Mouse (Mus musculus) heart, embryonic 12.5 days (tissue): ENCODE data around the gene Gm16181. TPM values are rescaled to one million over a fixed set of nuclear protein-coding genes. Genes with fewer than 3 reads are reported as not detected.

ENCODE experiments used
- ATAC-seq: fragments of 200-750 bp; cut with Nextera tagmentation; 2 replicates; pipeline ENCODE4 v1.8.0; 2017; ENCODE audit warnings: moderate TSS enrichment, moderate library complexity; ENCODE audit not compliant: insufficient number of reproducible peaks, low FRiP score
- H3K27ac ChIP-seq: fragments of 300-500 bp; sonication (generic); 2 replicates; pipeline ENCODE4 v1.5.1; 2016; ENCODE audit warnings: mild to moderate bottlenecking, moderate library complexity; ENCODE audit not compliant: poor library complexity, severe bottlenecking
- H3K27me3 ChIP-seq: fragments of 300-500 bp; sonication (generic); replicated peaks from 2 replicates; pipeline ENCODE4 v1.6.1; 2016; ENCODE audit warnings: mild to moderate bottlenecking, moderate library complexity
- H3K36me3 ChIP-seq: fragments of 300-500 bp; sonication (generic); 2 replicates; pipeline ENCODE4 v1.6.1; 2016; ENCODE audit warnings: mild to moderate bottlenecking, moderate library complexity
- H3K4me1 ChIP-seq: fragments of 300-500 bp; sonication (generic); replicated peaks from 2 replicates; pipeline ENCODE4 v1.6.1; 2016; ENCODE audit warnings: mild to moderate bottlenecking
- H3K4me2 ChIP-seq: fragments of 300-500 bp; sonication (generic); 2 replicates; pipeline ENCODE4 v1.6.1; 2016; ENCODE audit warnings: mild to moderate bottlenecking, moderate library complexity
- H3K4me3 ChIP-seq: fragments of 300-500 bp; sonication (generic); 2 replicates; pipeline ENCODE4 v1.5.1; 2016; ENCODE audit warnings: mild to moderate bottlenecking
- H3K9ac ChIP-seq: fragments of 300-500 bp; sonication (generic); 2 replicates; pipeline ENCODE4 v1.6.1; 2016; ENCODE audit warnings: mild to moderate bottlenecking, moderate library complexity
- H3K9me3 ChIP-seq: fragments of 300-500 bp; sonication (generic); replicated peaks from 2 replicates; pipeline ENCODE4 v1.6.1; 2016; ENCODE audit warnings: mild to moderate bottlenecking, moderate library complexity
- WGBS: fragments of 180-500 bp; shearing (Covaris S2); methylation state at CpG from one replicate; pipeline ENCODE4 v1.1.7; 2016; 5-methylcytosine and 5-hydroxymethylcytosine counted together
- polyA plus RNA-seq: library from polyadenylated mRNA; unstranded; fragments of >200 nt; fragmentation: Nextera tagmentation; extraction: Ambion mirVana; gene quantifications from 2 replicates; pipeline ENCODE4 v1.2.1, GENCODE M21; 2016

Gm16181 gene
- 0.55 TPM in 1 of 2 replicates, not detected in the other for polyA plus RNA-seq

DNA sequence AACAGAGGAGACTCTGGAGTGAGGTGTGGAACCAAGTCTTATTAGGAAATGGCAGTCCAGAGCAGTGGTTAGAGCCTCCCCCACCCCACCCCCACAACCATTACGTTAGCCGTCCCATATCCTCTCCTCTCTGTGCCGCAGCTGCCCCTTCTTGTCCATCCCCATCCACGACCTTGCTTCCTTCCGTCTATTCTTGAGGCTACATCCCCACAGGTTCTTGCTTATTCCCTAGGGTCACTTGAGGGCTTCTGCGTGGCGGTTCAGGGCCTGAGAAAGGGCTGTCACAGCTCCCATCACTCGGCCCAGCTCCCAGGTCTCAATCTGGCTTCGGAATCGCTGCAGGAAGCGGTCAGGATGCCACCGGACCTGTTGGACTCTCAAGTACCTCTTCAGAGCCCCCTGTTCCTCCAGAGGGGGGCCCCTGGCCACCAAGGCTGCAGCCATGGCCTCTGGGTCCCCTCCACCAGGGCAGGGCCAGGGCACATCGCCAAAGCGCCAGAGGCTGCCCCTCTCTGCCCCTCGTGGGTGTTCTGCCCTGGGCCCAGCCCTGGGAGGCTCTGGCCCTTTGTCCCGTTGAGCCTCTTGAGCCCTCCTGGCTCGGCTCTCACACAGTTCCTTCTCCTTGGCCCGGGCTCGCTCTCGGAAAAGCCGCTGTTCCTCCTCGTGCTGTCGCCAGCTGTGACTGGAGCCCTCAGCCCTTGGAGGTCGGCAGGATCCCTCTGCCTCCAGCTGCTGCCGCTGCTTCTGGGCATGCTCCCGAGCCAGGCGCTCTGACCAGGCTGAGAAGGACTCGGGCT is at the start of gene Gm16181:
Gene Gm16181 (plus strand): TSS at position 679 of the 797 bp plus-strand sequence.
- no peak for ATAC-seq
- H3K9ac ChIP-seq = no peak within 1 kb of the TSS

DNA sequence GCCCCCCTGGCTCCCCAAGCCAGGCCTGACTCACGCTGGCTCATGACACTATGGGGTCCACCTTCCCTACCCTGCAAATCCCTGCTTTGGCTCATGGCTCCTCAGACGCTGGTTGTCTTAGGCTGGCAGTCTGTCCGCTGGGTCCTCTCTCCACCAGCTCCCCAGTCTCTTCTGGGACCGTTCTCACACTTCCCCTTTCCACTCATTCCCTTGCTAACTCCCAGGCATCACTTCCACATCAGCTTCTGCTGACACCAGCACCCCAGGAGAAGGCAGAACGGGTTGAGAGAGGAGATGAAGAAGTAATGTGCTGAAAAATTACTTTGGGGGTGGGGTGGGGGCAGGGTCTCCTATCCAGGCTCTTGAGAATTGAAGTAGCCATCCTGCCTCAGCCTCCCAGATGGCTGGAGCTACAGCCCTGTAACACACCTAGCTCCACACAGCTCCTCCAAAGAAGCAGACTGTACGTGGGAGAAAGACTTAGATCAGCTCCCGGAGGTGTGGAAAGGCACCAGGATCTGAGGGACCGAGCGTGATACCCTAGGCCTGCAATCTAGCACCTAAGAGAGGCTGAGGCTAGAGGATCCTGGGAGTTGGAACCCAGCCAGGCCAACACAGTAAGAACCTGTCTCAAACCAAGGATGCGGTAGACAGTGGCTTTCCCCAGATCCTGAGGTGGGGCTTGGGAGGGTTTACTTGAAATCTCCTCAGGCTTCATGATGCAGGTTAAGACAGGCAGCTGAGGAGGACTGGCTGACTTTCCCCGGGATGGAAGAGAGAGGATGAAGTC is 48.0 kb upstream of the Gm16181 start:
- Histone ChIP-seq H3K9ac (no peak overlapping the region), H3K27me3 (0 out of 2 replicates have a peak, but pooled peaks cover 4% of the 10 kb centered on the region), H3K36me3 (no peaks in the 10 kb centered on the region), H3K4me2 (no peak overlapping the region), H3K27ac (no peak overlapping the region), H3K9me3 (no peaks in the 10 kb centered on the region), H3K4me3 (no peak overlapping the region), H3K4me1 (0 out of 2 replicates have a peak, but pooled peaks cover 9% of the 10 kb centered on the region)
- WGBS = 57% methylated on average over 11 of the region's 11 CpGs
- ATAC-seq = no peak

More for the DNA sequence above, at the start of gene Gm16181:
- Histone ChIP-seq H3K4me1 (peaks cover 21% of the 10 kb centered on the region), H3K4me2 (no peak within 1 kb of the TSS), H3K4me3 (no peak within 1 kb of the TSS), H3K27me3 (no peaks in the 10 kb centered on the region), H3K9me3 (no peaks in the 10 kb centered on the region), H3K27ac (peak within 1 kb of the TSS; percentile 69; the same call in 1 of the 2 replicates), H3K36me3 (peaks cover 35% of the 10 kb centered on the region)
- WGBS = 75% methylated on average over 28 of the region's 28 CpGs

DNA sequence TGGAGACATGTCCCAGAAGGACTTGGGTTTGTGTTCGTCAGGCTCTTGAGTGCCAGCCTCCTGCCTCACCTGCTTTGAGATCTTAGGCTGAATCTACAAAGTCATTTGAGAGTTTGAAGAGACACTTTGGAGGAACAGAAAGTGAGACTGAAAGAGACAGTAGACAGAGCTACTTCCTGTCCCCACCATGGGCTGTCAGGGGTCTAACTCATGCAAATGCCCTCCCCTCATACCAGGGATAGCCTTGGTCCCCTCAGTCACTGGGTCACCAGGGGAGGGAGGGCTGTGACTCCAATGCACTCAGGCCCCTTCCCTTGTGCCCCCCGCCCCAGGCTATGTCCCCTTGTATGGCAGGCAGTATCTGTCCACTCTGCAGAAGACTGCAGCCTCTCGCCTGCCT is 47.3 kb upstream of the Gm16181 start:
- H3K36me3 ChIP-seq = no peaks in the 10 kb centered on the region
- H3K9me3 ChIP-seq = no peaks in the 10 kb centered on the region
- 60% methylated on average over 3 of the region's 3 CpGs for WGBS
- H3K9ac ChIP-seq = 0 out of 2 replicates have a peak overlapping the region, but pooled peaks have one; percentile 21
- no peak overlapping the region for H3K4me2 ChIP-seq
- 0 out of 2 replicates have a peak, but pooled peaks cover 9% of the 10 kb centered on the region for H3K4me1 ChIP-seq
- no peak for ATAC-seq
- H3K27me3 ChIP-seq = 0 out of 2 replicates have a peak, but pooled peaks cover 4% of the 10 kb centered on the region
- H3K4me3 ChIP-seq = no peak overlapping the region
- no peak overlapping the region for H3K27ac ChIP-seq

DNA sequence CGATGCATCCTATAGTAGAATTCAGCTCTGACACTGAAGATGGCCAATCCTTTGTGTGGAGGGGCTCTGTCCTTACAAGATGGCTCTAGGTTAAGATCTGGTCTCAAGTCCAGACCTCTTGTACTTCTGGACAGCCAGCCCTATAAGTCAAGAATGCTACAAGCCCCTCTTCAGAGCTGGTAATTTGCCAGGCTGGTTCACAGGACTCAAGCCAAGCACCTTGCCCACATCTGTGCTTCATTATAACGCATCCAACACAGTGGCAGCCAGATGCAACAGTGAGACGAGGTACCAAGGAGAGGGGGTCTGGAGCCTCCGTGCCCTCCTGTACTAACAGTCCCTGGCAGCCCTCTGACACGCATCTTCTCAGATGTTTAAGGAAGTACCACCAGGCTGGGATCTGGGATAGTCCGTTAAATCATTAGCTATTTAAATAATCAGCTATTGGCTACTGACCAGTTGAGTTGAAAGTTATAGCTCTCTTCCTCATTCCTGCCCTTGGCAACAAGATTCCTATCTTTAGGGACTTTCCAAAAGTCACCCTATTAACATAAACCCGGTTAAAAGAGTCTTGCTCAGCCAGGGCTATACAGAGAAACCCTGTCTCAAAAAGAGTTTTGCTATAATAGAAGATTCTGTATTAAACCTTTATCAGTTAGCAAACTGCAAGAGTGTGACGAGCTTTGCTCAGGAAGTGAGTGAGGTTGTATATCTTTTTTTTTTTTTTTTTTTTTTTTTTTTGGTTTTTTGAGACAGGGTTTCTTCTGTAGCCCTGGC is 46.2 kb upstream of the Gm16181 start:
- ATAC-seq = no peak
- Histone ChIP-seq H3K4me1 (0 out of 2 replicates have a peak, but pooled peaks cover 9% of the 10 kb centered on the region), H3K27me3 (0 out of 2 replicates have a peak, but pooled peaks cover 4% of the 10 kb centered on the region), H3K9me3 (no peaks in the 10 kb centered on the region), H3K4me3 (no peak overlapping the region), H3K27ac (no peak overlapping the region), H3K4me2 (no peak overlapping the region), H3K9ac (no peak overlapping the region), H3K36me3 (no peaks in the 10 kb centered on the region)
- 68% methylated on average over 8 of the region's 8 CpGs for WGBS

DNA sequence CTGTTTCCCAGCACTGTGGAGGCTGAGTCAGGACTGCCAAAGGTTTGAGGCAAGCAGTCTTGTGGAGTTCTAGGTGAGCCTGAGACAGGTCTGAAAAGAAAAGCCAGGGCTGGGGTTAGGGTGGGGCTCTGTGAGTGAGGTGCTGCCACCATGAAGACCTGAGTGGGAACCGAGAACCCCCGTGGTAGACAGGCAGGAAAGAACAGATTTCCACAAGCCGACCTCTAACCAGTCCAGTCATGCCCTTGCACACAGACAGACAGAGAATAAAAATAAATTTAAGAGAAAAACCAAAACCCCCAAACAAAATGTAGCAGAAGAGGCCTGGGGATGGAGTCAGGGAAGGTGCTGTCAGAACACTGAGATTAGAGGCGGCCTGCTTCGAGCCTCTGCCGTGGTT is 45.3 kb upstream of the Gm16181 start:
- Histone ChIP-seq H3K27ac (no peak overlapping the region), H3K36me3 (no peaks in the 10 kb centered on the region), H3K4me1 (0 out of 2 replicates have a peak, but pooled peaks cover 6% of the 10 kb centered on the region), H3K9me3 (no peaks in the 10 kb centered on the region), H3K27me3 (0 out of 2 replicates have a peak, but pooled peaks cover 4% of the 10 kb centered on the region), H3K4me3 (no peak overlapping the region), H3K4me2 (no peak overlapping the region), H3K9ac (no peak overlapping the region)
- ATAC-seq = no peak
- WGBS = 73% methylated on average over 6 of the region's 6 CpGs

DNA sequence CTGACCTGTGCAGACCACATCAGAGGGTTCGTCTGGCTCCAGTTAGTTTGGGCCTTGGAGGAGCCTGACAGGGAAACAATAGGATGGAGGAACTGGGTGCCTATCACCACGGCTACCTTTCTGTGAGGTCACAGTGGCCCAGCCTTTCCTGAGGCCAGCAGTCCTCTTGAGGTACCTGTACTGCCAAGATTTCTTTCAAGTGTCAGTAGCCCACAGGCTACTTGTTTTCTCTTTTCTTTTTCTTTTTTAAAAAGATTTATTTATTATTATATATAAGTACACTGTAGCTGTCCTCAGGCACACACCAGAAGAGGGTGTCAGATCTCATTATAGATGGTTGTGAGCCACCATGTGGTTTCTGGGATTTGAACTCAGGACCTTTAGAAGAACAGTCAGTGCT is 44.7 kb upstream of the Gm16181 start, which contains the start of gene Aif1:
Gene Aif1 (minus strand): TSS at position 101 of the 400 bp plus-strand sequence.
- Histone ChIP-seq H3K36me3 (no peaks in the 10 kb centered on the region), H3K4me3 (no peak within 1 kb of the TSS), H3K4me2 (no peak within 1 kb of the TSS), H3K9me3 (no peaks in the 10 kb centered on the region), H3K9ac (no peak within 1 kb of the TSS), H3K27me3 (0 out of 2 replicates have a peak, but pooled peaks cover 4% of the 10 kb centered on the region), H3K27ac (no peak within 1 kb of the TSS), H3K4me1 (0 out of 2 replicates have a peak, but pooled peaks cover 4% of the 10 kb centered on the region)
- ATAC-seq = no peak
- 71% methylated on average over 2 of the region's 2 CpGs for WGBS

DNA sequence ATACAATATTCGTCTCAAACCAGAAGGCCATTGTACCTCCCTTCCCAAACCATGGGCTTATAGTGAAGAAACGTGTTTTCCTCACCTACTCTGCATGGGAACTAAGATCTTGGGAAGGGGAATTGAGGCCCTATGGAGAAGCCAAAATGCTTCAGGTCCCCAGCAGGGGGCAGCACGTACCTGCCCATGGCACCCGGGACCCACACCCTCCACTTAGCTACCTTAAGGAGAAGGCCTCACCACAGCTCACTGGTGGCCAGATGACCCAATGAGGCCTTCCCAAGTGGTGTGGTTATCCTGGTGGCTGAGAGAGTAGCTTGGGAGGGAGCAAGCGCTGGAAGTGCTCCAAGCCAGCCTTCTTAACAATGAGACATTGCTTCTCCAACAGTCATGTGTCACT is 42.1 kb upstream of the Gm16181 start:
- Histone ChIP-seq H3K9ac (no peak overlapping the region), H3K4me2 (no peak overlapping the region), H3K4me1 (no peaks in the 10 kb centered on the region), H3K27me3 (no peaks in the 10 kb centered on the region), H3K27ac (no peak overlapping the region), H3K36me3 (no peaks in the 10 kb centered on the region), H3K9me3 (no peaks in the 10 kb centered on the region), H3K4me3 (no peak overlapping the region)
- 12% methylated on average over 5 of the region's 5 CpGs for WGBS
- peak; percentile 77 for ATAC-seq

DNA sequence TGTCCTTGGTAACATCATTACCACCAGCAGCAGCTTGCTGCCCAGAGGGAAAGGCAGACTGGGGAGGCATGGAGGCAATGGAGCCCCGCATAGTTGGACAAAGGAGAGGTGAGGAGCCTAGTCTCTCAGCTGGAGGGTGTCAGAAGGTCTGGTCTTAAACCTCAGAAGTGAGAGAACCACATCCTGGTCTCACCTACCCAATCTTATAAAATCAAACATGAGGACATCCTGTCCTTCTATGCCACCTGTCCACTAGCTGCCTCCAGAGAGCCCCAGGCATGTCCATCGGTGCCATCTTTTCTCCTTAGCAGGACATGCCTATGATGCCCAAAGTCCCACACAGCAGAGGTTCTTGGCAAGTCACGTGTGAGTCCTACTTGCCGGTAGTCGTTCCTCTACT is 40.5 kb upstream of the Gm16181 start:
- H3K27ac ChIP-seq = no peak overlapping the region
- H3K9ac ChIP-seq = no peak overlapping the region
- no peak overlapping the region for H3K4me2 ChIP-seq
- no peaks in the 10 kb centered on the region for H3K36me3 ChIP-seq
- no peaks in the 10 kb centered on the region for H3K9me3 ChIP-seq
- no peaks in the 10 kb centered on the region for H3K27me3 ChIP-seq
- no peaks in the 10 kb centered on the region for H3K4me1 ChIP-seq
- 74% methylated on average over 5 of the region's 5 CpGs for WGBS
- no peak for ATAC-seq
- no peak overlapping the region for H3K4me3 ChIP-seq

DNA sequence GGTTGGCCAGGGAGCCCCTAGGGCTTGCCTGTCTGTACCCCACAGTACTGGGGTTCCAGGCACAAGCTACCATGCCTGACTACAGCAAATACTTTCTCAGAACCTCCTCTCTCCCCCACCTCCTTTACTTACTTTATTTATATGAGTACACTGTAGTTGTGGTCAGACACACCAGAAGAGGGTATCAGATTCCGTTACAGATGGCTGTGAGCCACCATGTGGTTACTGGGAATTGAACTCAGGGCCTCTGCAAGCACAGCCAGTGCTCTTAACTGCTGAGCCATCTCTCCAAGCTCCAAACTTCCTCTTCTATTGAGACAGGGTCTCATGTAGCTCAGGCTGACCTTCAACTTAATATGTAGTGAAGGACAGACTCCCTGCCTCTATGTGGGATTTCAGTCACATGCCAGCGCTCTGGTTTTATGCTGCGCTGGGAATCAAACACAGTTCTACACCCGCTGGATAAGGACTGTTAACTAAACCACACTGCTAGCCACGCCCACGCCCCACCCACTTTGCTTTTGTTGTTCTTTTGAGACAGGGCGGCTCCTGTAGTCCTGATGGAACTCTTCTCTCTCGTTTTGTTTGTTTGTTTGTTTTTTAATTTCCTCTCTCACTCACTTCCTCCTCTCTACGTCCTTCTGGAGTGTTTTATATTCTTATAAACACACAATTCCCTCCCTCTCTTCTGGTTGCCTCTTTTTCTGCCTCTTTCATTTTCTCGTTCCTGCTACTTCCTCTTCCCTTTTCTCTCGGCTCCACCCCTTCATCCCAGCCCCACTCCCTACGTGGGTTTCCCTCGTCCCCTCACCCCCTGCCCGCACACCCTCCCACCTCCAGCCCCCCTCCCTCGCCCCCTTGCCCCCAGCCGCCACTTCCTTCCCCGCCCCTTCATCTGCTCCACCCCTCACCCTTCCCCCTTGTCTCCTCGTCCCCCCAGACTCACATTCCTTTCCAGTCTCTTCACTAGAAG is 34.7 kb upstream of the Gm16181 start:
- no peaks in the 10 kb centered on the region for H3K9me3 ChIP-seq
- H3K27me3 ChIP-seq = no peaks in the 10 kb centered on the region
- peak overlapping the region; percentile 73 for H3K4me2 ChIP-seq
- peak overlapping the region; percentile 62 for H3K27ac ChIP-seq
- no peaks in the 10 kb centered on the region for H3K36me3 ChIP-seq
- H3K9ac ChIP-seq = peak overlapping the region; percentile 64
- 3% methylated on average over 18 of the region's 18 CpGs for WGBS
- ATAC-seq = peak; percentile 79
- H3K4me3 ChIP-seq = peak overlapping the region; percentile 55
- peaks cover 12% of the 10 kb centered on the region for H3K4me1 ChIP-seq

DNA sequence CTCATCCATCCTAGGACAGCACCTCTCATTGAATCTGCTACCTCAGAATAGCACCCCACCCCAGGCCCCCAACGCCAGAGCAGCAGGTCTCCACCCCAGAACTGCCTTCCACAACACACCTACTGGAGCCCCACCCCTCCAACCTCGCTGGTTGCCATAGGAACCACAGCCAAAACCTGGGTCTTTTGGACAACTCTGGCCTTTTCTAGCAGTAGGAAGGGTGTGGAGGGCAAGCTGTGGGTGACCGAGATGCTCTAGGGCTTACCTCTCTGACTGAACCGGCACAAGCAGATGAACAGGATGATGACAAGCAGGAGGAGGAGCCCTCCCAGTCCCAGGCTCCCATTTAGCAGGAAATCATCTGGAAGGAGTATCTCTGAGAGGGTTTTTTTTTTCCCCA is 34.0 kb upstream of the Gm16181 start:
- H3K9ac ChIP-seq = peak overlapping the region; percentile 64; the same call in 1 of the 2 replicates
- H3K4me3 ChIP-seq = peak overlapping the region; percentile 55
- no peaks in the 10 kb centered on the region for H3K27me3 ChIP-seq
- peak overlapping the region; percentile 73 for H3K4me2 ChIP-seq
- 3% methylated on average over 4 of the region's 4 CpGs for WGBS
- ATAC-seq = peak; percentile 54
- H3K36me3 ChIP-seq = no peaks in the 10 kb centered on the region
- H3K27ac ChIP-seq = peak overlapping the region; percentile 62
- H3K9me3 ChIP-seq = no peaks in the 10 kb centered on the region
- peaks cover 12% of the 10 kb centered on the region for H3K4me1 ChIP-seq
